Mouse (Mus musculus): Measurements from ENCODE around the gene Sprr2a2. TPM values are rescaled to one million over a fixed set of nuclear protein-coding genes. Genes with fewer than 3 reads are reported as not detected.
"Not testable (repeated sequence)": the region's sequence is repeated elsewhere in the genome, so short reads cannot be mapped to it uniquely, and the experiment has no call there.

The Sprr2a2 gene
- not detected in 2 replicates for polyA plus RNA-seq (2012; ENCODE audit: insufficient read depth, insufficient read length, low replicate concordance, missing spikeins)

- not testable (repeated sequence) for H3K4me3 ChIP-seq (ENCODE audit: insufficient read depth, low read depth, low read length); H3K4me1 ChIP-seq (ENCODE audit: control insufficient read depth, insufficient read depth, low read length); H3K27ac ChIP-seq (ENCODE audit: insufficient read depth, low read depth, low read length)
- WGBS = no CpG with 5 or more reads among the region's 2 CpGs
Measured at GRCm38 (mm10) chr3:92215569-92215968, at the start of gene Sprr2a2, which contains the start of gene Sprr2a1. Gene Sprr2a2 (plus strand): TSS chr3:92215920. Gene Sprr2a1 (plus strand): TSS chr3:92215799.

DNA sequence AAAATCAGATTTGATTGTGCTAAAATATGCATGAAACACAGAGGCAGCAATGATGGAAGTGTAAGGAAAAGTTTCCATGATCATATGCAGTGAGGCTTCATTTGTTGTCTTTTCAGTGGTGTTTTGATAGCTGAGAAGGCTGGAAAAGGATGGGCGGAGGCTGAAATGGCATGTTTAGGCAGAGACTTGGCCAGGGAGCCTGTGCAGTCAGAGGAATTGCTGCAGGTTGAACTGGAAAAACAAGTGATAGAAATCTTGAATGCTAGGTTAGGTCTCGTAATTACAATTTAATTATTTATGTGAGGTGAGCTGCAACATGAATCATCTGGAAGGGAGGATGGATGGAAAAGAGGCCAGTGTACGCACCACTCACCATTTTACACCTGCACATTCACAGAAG is 45.9 kb upstream of the Sprr2a2 start:
- TF ChIP-seq POLR2A (IDR thresholded peaks at IDR 0.05; ENCODE audit: insufficient read depth, low read depth, low read length) (no peak), CTCF (IDR thresholded peaks at IDR 0.05; ENCODE audit: insufficient read depth, low read depth, low read length) (no peak)
- Histone ChIP-seq H3K4me3 (ENCODE audit: insufficient read depth, low read depth, low read length) (no peak overlapping the region), H3K27ac (ENCODE audit: insufficient read depth, low read depth, low read length) (no peak overlapping the region), H3K4me1 (ENCODE audit: control insufficient read depth, insufficient read depth, low read length) (no peaks in the 10 kb centered on the region)
- 87% methylated on average over 3 of the region's 3 CpGs for WGBS

- Histone ChIP-seq H3K4me3 (ENCODE audit: insufficient read depth, low read depth, low read length) (no peak overlapping the region), H3K27ac (ENCODE audit: insufficient read depth, low read depth, low read length) (no peak overlapping the region), H3K4me1 (ENCODE audit: control insufficient read depth, insufficient read depth, low read length) (no peaks in the 10 kb centered on the region)
- 61% methylated on average over 1 of the region's 1 CpGs for whole genome bisulfite sequencing
- TF ChIP-seq CTCF (IDR thresholded peaks at IDR 0.05; ENCODE audit: insufficient read depth, low read depth, low read length) (no peak), POLR2A (IDR thresholded peaks at IDR 0.05; ENCODE audit: insufficient read depth, low read depth, low read length) (no peak)
Measured at GRCm38 (mm10) chr3:92176880-92177279, 38.8 kb upstream of the Sprr2a2 start.

GRCm38 (mm10) chr3:92195512-92196200 is 20.1 kb upstream of the Sprr2a2 start:
- H3K4me1 ChIP-seq (ENCODE audit: control insufficient read depth, insufficient read depth, low read length) = no peaks in the 10 kb centered on the region
- H3K4me3 ChIP-seq (ENCODE audit: insufficient read depth, low read depth, low read length) = no peak overlapping the region
- WGBS = 90% methylated on average over 6 of the region's 6 CpGs
- H3K27ac ChIP-seq (ENCODE audit: insufficient read depth, low read depth, low read length) = no peak overlapping the region
- TF ChIP-seq CTCF (IDR thresholded peaks at IDR 0.05; ENCODE audit: insufficient read depth, low read depth, low read length) = no peak
- TF ChIP-seq POLR2A (IDR thresholded peaks at IDR 0.05; ENCODE audit: insufficient read depth, low read depth, low read length) = no peak

DNA sequence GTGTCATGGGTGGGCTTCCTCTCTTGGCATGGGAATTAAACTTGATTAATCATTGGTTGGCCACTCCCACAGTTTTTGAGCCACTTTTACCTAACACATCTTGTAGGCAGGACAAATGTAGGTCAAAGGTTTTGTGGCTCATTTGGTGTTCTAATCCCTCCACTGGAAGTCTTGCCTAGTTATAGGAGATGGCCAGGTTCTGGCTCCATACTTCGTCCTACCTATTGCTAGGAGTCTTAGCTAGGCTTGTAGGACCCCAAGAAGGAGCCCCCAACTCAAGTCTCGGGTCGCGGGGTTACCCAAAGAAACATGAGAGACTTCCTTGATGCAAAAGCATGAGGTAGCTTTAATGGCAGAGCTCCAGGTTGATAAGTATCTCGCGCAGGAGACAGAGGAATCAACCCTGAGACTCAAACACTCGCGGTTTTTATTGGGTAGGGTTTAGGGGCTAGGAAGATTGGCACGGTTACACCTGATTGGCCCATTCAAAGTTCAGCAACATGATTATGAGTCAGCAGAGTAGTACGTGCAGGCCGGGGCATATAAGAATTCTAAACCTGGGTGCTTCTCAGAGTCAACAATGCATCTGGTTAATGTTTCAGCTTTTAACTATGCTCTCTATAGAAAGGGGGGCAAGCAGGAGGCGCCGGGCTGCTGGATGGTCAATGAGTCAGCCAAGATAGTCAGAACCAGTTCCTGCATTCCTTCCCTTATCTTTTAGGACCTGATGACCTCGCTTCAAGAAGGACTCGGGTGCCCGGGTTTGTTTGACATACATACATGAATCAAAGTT is 4.4 kb upstream of the Sprr2a2 start:
- H3K4me1 ChIP-seq (ENCODE audit: control insufficient read depth, insufficient read depth, low read length); H3K27ac ChIP-seq (ENCODE audit: insufficient read depth, low read depth, low read length); H3K4me3 ChIP-seq (ENCODE audit: insufficient read depth, low read depth, low read length): not testable (repeated sequence)
- no CpG with 5 or more reads among the region's 16 CpGs for WGBS

- H3K27ac ChIP-seq (ENCODE audit: insufficient read depth, low read depth, low read length); H3K4me1 ChIP-seq (ENCODE audit: control insufficient read depth, insufficient read depth, low read length); H3K4me3 ChIP-seq (ENCODE audit: insufficient read depth, low read depth, low read length): not testable (repeated sequence)
- no CpG with 5 or more reads among the region's 1 CpGs for WGBS
Measured at GRCm38 (mm10) chr3:92212059-92212458, 3.7 kb upstream of the Sprr2a2 start.

- H3K4me1 ChIP-seq (ENCODE audit: control insufficient read depth, insufficient read depth, low read length); H3K27ac ChIP-seq (ENCODE audit: insufficient read depth, low read depth, low read length); H3K4me3 ChIP-seq (ENCODE audit: insufficient read depth, low read depth, low read length): not testable (repeated sequence)
Measured at GRCm38 (mm10) chr3:92213651-92214050, 2.1 kb upstream of the Sprr2a2 start.

DNA sequence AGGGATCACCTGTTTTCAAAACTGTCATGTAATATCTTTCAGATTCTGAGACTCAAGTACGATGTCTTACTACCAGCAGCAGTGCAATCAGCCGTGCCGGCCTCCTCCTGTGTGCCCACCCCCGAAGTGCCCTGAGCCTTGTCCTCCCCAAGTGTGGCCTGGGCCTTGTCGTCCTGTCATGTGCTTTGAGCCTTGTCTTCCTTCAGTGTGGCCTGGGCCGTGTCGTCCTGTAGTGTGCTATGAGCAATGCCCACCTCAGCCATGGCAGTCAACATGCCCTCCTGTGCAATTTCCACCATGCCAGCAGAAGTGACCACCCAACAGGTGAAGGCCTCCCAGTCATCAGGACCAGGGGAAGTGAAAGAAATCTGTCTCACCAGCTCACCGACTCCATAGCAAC is 3.3 kb downstream of the Sprr2a2 start:
- WGBS = no CpG with 5 or more reads among the region's 8 CpGs
- not testable (repeated sequence) for H3K4me1 ChIP-seq (ENCODE audit: control insufficient read depth, insufficient read depth, low read length); H3K27ac ChIP-seq (ENCODE audit: insufficient read depth, low read depth, low read length); H3K4me3 ChIP-seq (ENCODE audit: insufficient read depth, low read depth, low read length)

DNA sequence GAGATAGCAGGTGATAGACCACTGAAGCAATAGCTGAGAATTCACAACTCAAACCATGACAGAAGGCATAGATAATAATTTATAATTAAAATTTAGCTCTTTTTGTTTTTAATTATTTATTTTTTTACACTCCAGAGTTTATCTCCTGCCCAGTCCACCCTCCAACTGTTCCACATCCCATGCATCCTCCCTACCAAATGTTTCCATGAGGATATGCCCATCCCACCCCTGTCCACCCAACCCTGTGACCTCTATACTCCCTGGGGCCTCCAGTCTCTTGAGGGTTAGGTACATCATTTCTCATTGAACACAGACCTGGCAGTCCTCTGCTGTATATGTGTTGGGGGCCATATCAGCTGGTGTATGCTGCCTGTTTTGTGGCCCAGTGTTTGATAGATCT is 8.0 kb downstream of the Sprr2a2 start:
- H3K4me1 ChIP-seq (ENCODE audit: control insufficient read depth, insufficient read depth, low read length); H3K4me3 ChIP-seq (ENCODE audit: insufficient read depth, low read depth, low read length); H3K27ac ChIP-seq (ENCODE audit: insufficient read depth, low read depth, low read length): not testable (repeated sequence)

- WGBS = 74% methylated on average over 3 of the region's 3 CpGs
Measured at GRCm38 (mm10) chr3:92227410-92227809, 11.7 kb downstream of the Sprr2a2 start.

GRCm38 (mm10) chr3:92236463-92237189 is 20.9 kb downstream of the Sprr2a2 start:
- not testable (repeated sequence) for H3K4me3 ChIP-seq (ENCODE audit: insufficient read depth, low read depth, low read length); H3K27ac ChIP-seq (ENCODE audit: insufficient read depth, low read depth, low read length); H3K4me1 ChIP-seq (ENCODE audit: control insufficient read depth, insufficient read depth, low read length)
- WGBS = no CpG with 5 or more reads among the region's 5 CpGs

More at GRCm38 (mm10) chr3:92227410-92227809, 11.7 kb downstream of the Sprr2a2 start:
- H3K27ac ChIP-seq (ENCODE audit: insufficient read depth, low read depth, low read length); H3K4me1 ChIP-seq (ENCODE audit: control insufficient read depth, insufficient read depth, low read length); H3K4me3 ChIP-seq (ENCODE audit: insufficient read depth, low read depth, low read length): not testable (repeated sequence)

DNA sequence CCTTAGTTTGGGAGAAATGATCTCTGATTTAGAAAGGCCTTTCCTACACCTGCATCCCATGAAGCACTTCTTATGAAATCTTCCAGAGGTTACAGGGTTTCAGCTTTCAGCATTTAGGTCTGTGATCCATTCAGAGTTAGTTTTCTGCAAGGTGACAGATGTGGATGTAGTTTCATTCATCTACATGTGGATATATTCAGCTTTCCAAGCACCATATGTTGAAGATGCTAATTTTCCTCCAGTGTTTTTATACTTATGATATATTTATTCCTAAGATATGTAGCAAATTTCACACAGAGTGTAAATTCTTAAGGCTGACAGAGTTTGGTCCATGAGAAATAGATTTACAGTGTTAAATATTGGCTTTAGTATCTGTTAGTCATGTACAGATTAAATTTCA is 23.0 kb downstream of the Sprr2a2 start:
- H3K4me3 ChIP-seq (ENCODE audit: insufficient read depth, low read depth, low read length); H3K27ac ChIP-seq (ENCODE audit: insufficient read depth, low read depth, low read length); H3K4me1 ChIP-seq (ENCODE audit: control insufficient read depth, insufficient read depth, low read length): not testable (repeated sequence)

GRCm38 (mm10) chr3:92239197-92239596 is 23.5 kb downstream of the Sprr2a2 start:
- not testable (repeated sequence) for H3K4me3 ChIP-seq (ENCODE audit: insufficient read depth, low read depth, low read length); H3K4me1 ChIP-seq (ENCODE audit: control insufficient read depth, insufficient read depth, low read length); H3K27ac ChIP-seq (ENCODE audit: insufficient read depth, low read depth, low read length)
- WGBS = no CpG with 5 or more reads among the region's 1 CpGs

- H3K27ac ChIP-seq (ENCODE audit: insufficient read depth, low read depth, low read length); H3K4me1 ChIP-seq (ENCODE audit: control insufficient read depth, insufficient read depth, low read length); H3K4me3 ChIP-seq (ENCODE audit: insufficient read depth, low read depth, low read length): not testable (repeated sequence)
Measured at GRCm38 (mm10) chr3:92244833-92245232, 29.1 kb downstream of the Sprr2a2 start.

All from olfactory bulb, adult 2 months (tissue).